Mouse (Mus musculus): ENCODE results near the gene Wdhd1. TPM values are rescaled to one million over a fixed set of nuclear protein-coding genes. Genes with fewer than 3 reads are reported as not detected.

Gene Wdhd1
- polyA plus RNA-seq, 1 experiment from 2014 or later, result 65.4 TPM

DNA sequence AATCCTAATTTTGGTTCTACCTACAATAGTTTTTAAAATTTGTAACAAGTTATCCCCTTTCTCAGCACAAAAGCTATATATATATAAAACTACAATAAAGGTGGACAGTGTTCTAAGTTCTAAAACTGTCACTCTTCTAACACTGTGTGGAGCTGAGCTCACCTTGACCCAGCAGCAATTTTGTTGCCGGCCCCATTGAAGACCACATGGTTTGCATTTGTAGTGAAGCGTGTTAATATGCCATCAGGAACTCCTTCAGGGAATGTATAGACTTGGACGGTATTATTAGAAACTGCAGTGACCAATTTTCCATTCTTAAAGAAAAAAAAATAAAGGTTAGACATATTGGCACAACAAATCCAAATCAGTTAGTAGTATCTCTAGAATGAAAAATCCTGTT is 2.9 kb downstream of the Wdhd1 start:
- H3K4me3 ChIP-seq, result no peak overlapping the region
- DNase-seq (ENCODE audit: low spot score), result no peak
- H3K9me3 ChIP-seq (replicated peaks), result no peaks in the 10 kb centered on the region
- peaks cover 22% of the 10 kb centered on the region for H3K4me1 ChIP-seq
- WGBS, result 60% methylated on average over 3 of the region's 3 CpGs
- H3K27ac ChIP-seq, result no peak overlapping the region
- H3K27me3 ChIP-seq (ENCODE audit: low read depth, poor library complexity, severe bottlenecking), result no peaks in the 10 kb centered on the region
- peaks cover 58% of the 10 kb centered on the region for H3K36me3 ChIP-seq

DNA sequence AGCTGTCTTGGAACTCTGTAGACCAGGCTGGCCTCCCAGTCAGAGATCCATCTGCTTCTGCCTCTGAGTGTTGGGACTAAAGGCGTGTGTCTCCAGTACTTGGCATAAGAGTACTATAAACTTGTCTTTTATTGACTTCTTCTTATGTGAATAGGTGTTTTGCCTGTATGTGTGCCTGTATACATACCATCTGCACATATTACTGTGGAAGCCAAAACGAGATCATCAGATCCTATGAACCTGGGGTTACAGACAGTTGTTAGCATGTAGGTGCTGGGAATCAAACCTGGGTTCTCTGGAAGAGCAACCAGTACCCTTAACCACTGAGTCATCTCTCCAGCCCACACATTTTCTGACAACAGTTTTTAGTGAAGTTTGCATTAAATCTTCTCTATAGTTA is 7.0 kb downstream of the Wdhd1 start:
- WGBS, result 97% methylated on average over 2 of the region's 2 CpGs
- Histone ChIP-seq H3K27me3 (ENCODE audit: low read depth, poor library complexity, severe bottlenecking) (no peaks in the 10 kb centered on the region), H3K4me1 (peaks cover 6% of the 10 kb centered on the region; the same call in 1 of the 2 replicates), H3K36me3 (peaks cover 99% of the 10 kb centered on the region), H3K4me3 (no peak overlapping the region), H3K9me3 (replicated peaks) (no peaks in the 10 kb centered on the region), H3K27ac (no peak overlapping the region)
- DNase-seq (ENCODE audit: low spot score), result no peak

DNA sequence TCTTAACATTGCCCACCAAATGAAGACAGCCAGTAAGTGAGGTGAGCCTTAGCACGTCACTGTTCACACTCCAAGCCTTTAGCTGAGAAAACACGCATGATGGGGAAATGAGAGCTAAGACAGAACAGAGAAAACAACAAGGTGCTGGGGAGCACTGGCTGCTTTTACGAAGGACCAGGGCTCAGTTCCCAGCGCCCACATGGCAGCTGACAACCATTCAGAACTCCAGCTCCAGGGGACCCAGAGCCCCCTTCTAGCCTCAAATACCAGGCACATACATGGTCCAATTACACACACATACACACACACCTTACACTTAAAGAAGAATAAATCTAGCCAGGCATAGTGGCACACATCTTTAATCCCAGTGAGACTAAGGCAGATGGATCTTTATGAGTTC is 7.6 kb downstream of the Wdhd1 start:
- Histone ChIP-seq H3K4me3 (no peak overlapping the region), H3K9me3 (replicated peaks) (no peaks in the 10 kb centered on the region), H3K4me1 (no peaks in the 10 kb centered on the region), H3K36me3 (peaks cover 100% of the 10 kb centered on the region), H3K27ac (no peak overlapping the region), H3K27me3 (ENCODE audit: low read depth, poor library complexity, severe bottlenecking) (no peaks in the 10 kb centered on the region)
- 92% methylated on average over 4 of the region's 4 CpGs for WGBS
- no peak for DNase-seq (ENCODE audit: low spot score)

- H3K36me3 ChIP-seq, result peaks cover 92% of the 10 kb centered on the region
- no peak overlapping the region for H3K4me3 ChIP-seq
- no peaks in the 10 kb centered on the region for H3K9me3 ChIP-seq (replicated peaks)
- WGBS, result 95% methylated on average over 8 of the region's 8 CpGs
- no peaks in the 10 kb centered on the region for H3K27me3 ChIP-seq (ENCODE audit: low read depth, poor library complexity, severe bottlenecking)
- DNase-seq (ENCODE audit: low spot score), result no peak
- no peaks in the 10 kb centered on the region for H3K4me1 ChIP-seq
- H3K27ac ChIP-seq, result no peak overlapping the region
These were observed 10.8 kb downstream of the Wdhd1 start for GRCm38 (mm10) chr14:47265829-47266228.

GRCm38 (mm10) chr14:47264866-47265265 is 11.8 kb downstream of the Wdhd1 start:
- Histone ChIP-seq H3K4me3 (no peak overlapping the region), H3K9me3 (replicated peaks) (no peaks in the 10 kb centered on the region), H3K4me1 (no peaks in the 10 kb centered on the region), H3K36me3 (peaks cover 92% of the 10 kb centered on the region), H3K27ac (no peak overlapping the region), H3K27me3 (ENCODE audit: low read depth, poor library complexity, severe bottlenecking) (no peaks in the 10 kb centered on the region)
- DNase-seq (ENCODE audit: low spot score), result no peak
- 92% methylated on average over 3 of the region's 3 CpGs for WGBS

GRCm38 (mm10) chr14:47249839-47250238 is 26.8 kb downstream of the Wdhd1 start:
- no peaks in the 10 kb centered on the region for H3K4me1 ChIP-seq
- no peaks in the 10 kb centered on the region for H3K27me3 ChIP-seq (ENCODE audit: low read depth, poor library complexity, severe bottlenecking)
- H3K9me3 ChIP-seq (replicated peaks), result no peaks in the 10 kb centered on the region
- peaks cover 94% of the 10 kb centered on the region for H3K36me3 ChIP-seq
- 89% methylated on average over 6 of the region's 6 CpGs for WGBS
- no peak overlapping the region for H3K4me3 ChIP-seq
- H3K27ac ChIP-seq, result no peak overlapping the region
- DNase-seq (ENCODE audit: low spot score), result no peak

DNA sequence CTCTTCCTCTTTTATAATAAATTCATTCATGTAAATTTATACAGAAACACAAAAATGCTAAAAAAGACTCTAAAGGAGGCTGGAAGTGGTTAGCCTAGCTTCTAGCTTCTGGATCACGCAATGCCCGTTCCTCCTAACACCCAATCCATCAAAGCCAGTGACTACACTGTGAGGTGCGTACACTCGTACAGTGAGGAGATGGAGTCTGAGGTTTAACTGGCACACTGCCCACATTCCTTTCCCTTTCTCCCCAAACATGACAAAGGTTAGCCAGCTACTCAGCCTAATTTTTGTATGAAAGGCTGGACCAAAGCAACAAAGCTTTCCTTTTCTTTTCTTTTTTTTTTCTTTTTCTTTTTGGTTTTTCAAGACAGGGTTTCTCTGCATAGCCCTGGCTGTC is 33.9 kb downstream of the Wdhd1 start:
- Histone ChIP-seq H3K4me1 (no peaks in the 10 kb centered on the region), H3K36me3 (peaks cover 79% of the 10 kb centered on the region)
- WGBS, result 77% methylated on average over 4 of the region's 4 CpGs

DNA sequence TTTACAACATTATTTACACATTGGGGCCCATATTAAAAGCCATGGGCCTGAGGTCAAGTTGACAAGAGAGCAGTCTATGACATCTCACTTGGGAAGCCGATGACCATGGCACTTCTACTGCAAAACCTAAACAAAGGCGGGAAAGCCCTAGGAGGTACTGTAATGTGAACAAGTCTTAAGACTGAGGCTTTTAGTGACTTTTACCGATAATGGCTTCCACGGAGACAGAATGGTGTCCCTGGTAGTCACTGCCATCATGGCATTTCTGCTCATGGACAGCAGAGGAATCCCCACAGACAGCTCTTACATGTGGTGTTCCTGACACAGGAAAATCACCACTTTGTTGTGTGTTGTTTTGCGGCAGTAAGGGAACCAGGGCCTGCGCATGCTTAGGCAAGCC is 35.6 kb downstream of the Wdhd1 start:
- H3K27ac ChIP-seq, result no peak overlapping the region
- H3K4me1 ChIP-seq, result no peaks in the 10 kb centered on the region
- H3K27me3 ChIP-seq (ENCODE audit: low read depth, poor library complexity, severe bottlenecking), result no peaks in the 10 kb centered on the region
- no peak overlapping the region for H3K4me3 ChIP-seq
- H3K36me3 ChIP-seq, result peaks cover 62% of the 10 kb centered on the region
- H3K9me3 ChIP-seq (replicated peaks), result no peaks in the 10 kb centered on the region
- DNase-seq (ENCODE audit: low spot score), result no peak
- WGBS, result 95% methylated on average over 6 of the region's 6 CpGs

More for the DNA sequence above, 33.9 kb downstream of the Wdhd1 start:
- H3K9me3 ChIP-seq (replicated peaks), result no peaks in the 10 kb centered on the region
- no peak overlapping the region for H3K4me3 ChIP-seq
- H3K27me3 ChIP-seq (ENCODE audit: low read depth, poor library complexity, severe bottlenecking), result no peaks in the 10 kb centered on the region
- DNase-seq (ENCODE audit: low spot score), result no peak
- no peak overlapping the region for H3K27ac ChIP-seq

- Histone ChIP-seq H3K27me3 (ENCODE audit: low read depth, poor library complexity, severe bottlenecking) (no peaks in the 10 kb centered on the region), H3K36me3 (peaks cover 58% of the 10 kb centered on the region), H3K27ac (no peak overlapping the region), H3K4me3 (no peak overlapping the region), H3K9me3 (replicated peaks) (no peaks in the 10 kb centered on the region), H3K4me1 (no peaks in the 10 kb centered on the region)
- no peak for DNase-seq (ENCODE audit: low spot score)
- 93% methylated on average over 1 of the region's 1 CpGs for WGBS
These were observed 36.1 kb downstream of the Wdhd1 start for GRCm38 (mm10) chr14:47240600-47240999.

GRCm38 (mm10) chr14:47237286-47237685 is 39.4 kb downstream of the Wdhd1 start:
- H3K4me1 ChIP-seq, result no peaks in the 10 kb centered on the region
- no peak overlapping the region for H3K27ac ChIP-seq
- WGBS, result 87% methylated on average over 4 of the region's 4 CpGs
- H3K9me3 ChIP-seq (replicated peaks), result no peaks in the 10 kb centered on the region
- no peak for DNase-seq (ENCODE audit: low spot score)
- H3K4me3 ChIP-seq, result no peak overlapping the region
- H3K27me3 ChIP-seq (ENCODE audit: low read depth, poor library complexity, severe bottlenecking), result no peaks in the 10 kb centered on the region
- peaks cover 26% of the 10 kb centered on the region for H3K36me3 ChIP-seq

DNA sequence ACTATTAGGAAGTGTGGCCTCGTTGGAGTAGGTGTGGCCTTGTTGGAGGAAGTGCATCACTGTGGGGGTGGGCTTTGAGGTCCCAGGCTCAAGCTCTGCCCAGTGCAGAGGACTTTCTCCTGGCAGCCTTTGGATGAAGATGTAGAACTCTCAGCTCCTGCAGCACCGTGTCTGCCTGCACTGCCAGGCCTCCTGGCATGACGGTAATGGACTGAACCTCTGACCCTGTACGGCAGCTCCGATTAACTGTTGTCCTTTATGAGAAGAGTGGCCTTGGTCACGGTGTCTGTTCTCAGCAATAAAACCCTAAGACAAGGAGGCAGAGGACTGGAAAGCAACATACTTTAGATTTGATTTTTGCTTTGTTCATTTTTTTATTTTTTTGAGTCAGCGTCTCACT is 40.2 kb downstream of the Wdhd1 start:
- Histone ChIP-seq H3K27ac (no peak overlapping the region), H3K36me3 (peaks cover 18% of the 10 kb centered on the region), H3K27me3 (ENCODE audit: low read depth, poor library complexity, severe bottlenecking) (no peaks in the 10 kb centered on the region), H3K9me3 (replicated peaks) (no peaks in the 10 kb centered on the region), H3K4me1 (no peaks in the 10 kb centered on the region), H3K4me3 (no peak overlapping the region)
- DNase-seq (ENCODE audit: low spot score), result no peak
- WGBS, result 91% methylated on average over 7 of the region's 7 CpGs

- H3K4me1 ChIP-seq, result no peaks in the 10 kb centered on the region
- H3K27me3 ChIP-seq (ENCODE audit: low read depth, poor library complexity, severe bottlenecking), result no peaks in the 10 kb centered on the region
- H3K36me3 ChIP-seq, result peaks cover 2% of the 10 kb centered on the region; the same call in 1 of the 2 replicates
- no peak overlapping the region for H3K4me3 ChIP-seq
- WGBS, result 81% methylated on average over 5 of the region's 5 CpGs
- H3K9me3 ChIP-seq (replicated peaks), result no peaks in the 10 kb centered on the region
- DNase-seq (ENCODE audit: low spot score), result no peak
- H3K27ac ChIP-seq, result no peak overlapping the region
These were observed 42.0 kb downstream of the Wdhd1 start for GRCm38 (mm10) chr14:47234526-47235250.

GRCm38 (mm10) chr14:47234032-47234431 is 42.6 kb downstream of the Wdhd1 start:
- H3K27me3 ChIP-seq (ENCODE audit: low read depth, poor library complexity, severe bottlenecking), result no peaks in the 10 kb centered on the region
- no peaks in the 10 kb centered on the region for H3K4me1 ChIP-seq
- no peaks in the 10 kb centered on the region for H3K9me3 ChIP-seq (replicated peaks)
- no peak overlapping the region for H3K27ac ChIP-seq
- H3K36me3 ChIP-seq, result no peaks in the 10 kb centered on the region
- H3K4me3 ChIP-seq, result no peak overlapping the region
- 88% methylated on average over 3 of the region's 3 CpGs for WGBS
- DNase-seq (ENCODE audit: low spot score), result no peak

DNA sequence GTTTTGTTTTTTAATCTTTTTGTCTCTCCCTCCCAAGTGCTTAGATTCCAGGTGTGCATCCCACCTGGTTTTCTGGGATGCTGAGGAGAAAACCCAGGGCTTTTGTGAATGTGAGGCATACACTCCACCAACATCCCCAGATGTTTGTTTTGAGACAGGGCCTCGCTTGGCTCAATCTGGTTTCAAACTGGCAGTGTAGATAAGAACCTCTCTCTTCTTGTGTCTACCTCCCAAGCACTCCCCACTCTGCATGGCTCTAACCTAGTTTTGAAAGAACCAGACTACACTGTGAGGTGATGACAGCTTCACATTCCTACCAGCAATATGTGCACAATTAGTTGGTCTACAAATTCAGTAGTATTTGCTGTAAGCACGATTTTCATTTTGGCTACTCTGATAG is 43.1 kb downstream of the Wdhd1 start:
- 76% methylated on average over 2 of the region's 2 CpGs for WGBS
- Histone ChIP-seq H3K36me3 (no peaks in the 10 kb centered on the region), H3K9me3 (replicated peaks) (no peaks in the 10 kb centered on the region), H3K27ac (no peak overlapping the region), H3K4me1 (no peaks in the 10 kb centered on the region), H3K27me3 (ENCODE audit: low read depth, poor library complexity, severe bottlenecking) (no peaks in the 10 kb centered on the region), H3K4me3 (no peak overlapping the region)
- no peak for DNase-seq (ENCODE audit: low spot score)

All from limb, embryonic 10.5 days (tissue).